Mouse (Mus musculus): ENCODE results near the gene C1qbp.

Gene C1qbp

GRCm38 (mm10) chr11:70980232-70980631 is 2.6 kb downstream of the C1qbp start:
- in situ Hi-C loops (cut with MboI; ENCODE audit: unreplicated experiment in 2 of 2), result no loop called here

- in situ Hi-C loops (cut with MboI; ENCODE audit: unreplicated experiment in 2 of 2), result no loop called here
These were observed 5.5 kb downstream of the C1qbp start for GRCm38 (mm10) chr11:70977293-70977692.

- in situ Hi-C loops (cut with MboI; ENCODE audit: unreplicated experiment in 2 of 2), result no loop called here
These were observed 7.6 kb downstream of the C1qbp start for GRCm38 (mm10) chr11:70975193-70975592.

- in situ Hi-C loops (cut with MboI; ENCODE audit: unreplicated experiment in 2 of 2), result no loop called here
These were observed 8.9 kb downstream of the C1qbp start for GRCm38 (mm10) chr11:70973947-70974346.

DNA sequence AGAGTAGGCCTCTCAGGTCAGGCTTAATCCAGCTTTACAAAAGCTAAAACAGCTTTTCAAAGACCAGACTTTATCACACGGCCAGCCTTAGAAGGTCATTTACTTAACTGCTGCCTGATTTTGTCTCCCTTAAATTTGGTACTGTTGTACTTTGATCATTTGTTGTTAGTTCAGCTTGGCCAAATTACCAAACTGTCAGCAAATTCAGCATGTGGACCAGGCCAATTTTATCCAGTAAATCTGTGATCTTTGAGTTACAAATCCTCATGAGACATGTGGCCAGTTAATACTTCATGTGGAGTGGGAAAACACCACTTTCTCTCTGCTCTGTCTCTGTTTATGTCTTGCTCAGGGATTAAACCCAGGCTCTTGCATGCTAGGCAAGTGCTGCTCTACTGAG is 10.2 kb downstream of the C1qbp start:
- in situ Hi-C loops (cut with MboI; ENCODE audit: unreplicated experiment in 2 of 2), result no loop called here

GRCm38 (mm10) chr11:70970560-70971540 is 12.0 kb downstream of the C1qbp start:
- in situ Hi-C loops (cut with MboI; ENCODE audit: unreplicated experiment in 2 of 2), result no loop called here

DNA sequence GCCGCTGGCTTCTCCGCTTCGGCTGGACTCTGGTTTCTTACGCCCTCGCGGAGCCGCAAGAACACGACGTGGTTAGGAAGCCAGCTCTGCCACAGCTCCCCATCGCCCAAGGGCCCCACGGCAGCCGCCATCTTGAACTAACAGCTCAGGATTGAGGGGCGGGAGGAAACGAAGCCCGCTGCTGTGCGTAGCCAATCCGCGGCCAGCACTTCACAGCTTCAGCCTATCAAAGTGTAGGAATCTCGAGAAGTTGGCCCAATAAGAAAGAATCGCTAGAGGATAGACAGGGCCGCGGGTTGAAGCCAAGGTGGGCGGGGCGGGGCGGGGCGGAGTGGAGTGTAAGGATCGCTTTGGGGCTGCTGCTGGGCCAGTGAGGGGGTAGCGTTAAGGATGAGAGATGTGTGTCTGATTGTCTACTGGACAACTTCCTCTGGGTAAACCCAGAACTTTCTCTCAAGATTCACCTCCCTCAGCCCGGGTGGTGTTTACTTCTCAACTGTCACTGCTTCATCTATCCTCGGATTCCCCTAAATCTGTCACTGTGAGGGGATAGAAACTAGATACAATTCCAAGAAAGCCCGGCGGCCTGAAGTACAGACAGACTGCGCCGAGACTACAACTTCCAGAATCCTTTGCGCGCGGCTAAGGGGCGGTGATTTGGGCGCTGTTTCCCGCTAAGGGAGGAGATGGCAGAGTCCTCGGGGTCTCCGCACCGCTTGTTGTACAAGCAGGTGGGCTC is 12.8 kb downstream of the C1qbp start, which contains the start of the genes Nup88 and Rpain:
Gene Nup88 (minus strand): TSS at position 153 of the 739 bp plus-strand sequence.
Gene Rpain (plus strand): TSS at position 393 of the 739 bp plus-strand sequence.
- in situ Hi-C loops (cut with MboI; ENCODE audit: unreplicated experiment in 2 of 2), result no loop called here

DNA sequence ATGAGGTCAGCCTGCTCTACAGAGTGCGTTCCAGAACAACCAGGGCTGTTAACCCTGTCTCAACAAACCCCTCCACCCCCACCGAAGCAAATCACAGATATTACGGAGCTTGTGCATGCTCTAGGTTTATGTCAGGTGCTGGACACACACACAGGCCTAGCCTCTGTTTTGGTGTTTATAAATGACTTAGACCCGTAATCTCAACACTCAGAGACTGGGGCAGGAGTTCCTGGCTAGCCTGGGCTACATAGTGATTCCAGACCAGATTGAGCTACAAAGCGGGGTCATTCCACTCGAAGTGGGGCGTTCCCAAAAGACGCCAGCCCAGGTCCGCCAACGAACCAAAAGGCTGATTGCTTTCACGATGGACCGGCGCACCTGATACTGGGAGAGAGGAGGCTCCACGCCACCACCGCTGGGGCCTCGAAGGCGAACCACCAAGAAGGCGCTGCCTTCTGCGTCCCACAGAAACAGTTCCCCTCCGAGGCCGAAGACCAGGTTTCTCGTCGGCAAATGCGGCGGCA is 13.5 kb downstream of the C1qbp start:
- in situ Hi-C loops (cut with MboI; ENCODE audit: unreplicated experiment in 2 of 2), result no loop called here

- in situ Hi-C loops (cut with MboI; ENCODE audit: unreplicated experiment in 2 of 2), result no loop called here
These were observed 18.5 kb downstream of the C1qbp start for GRCm38 (mm10) chr11:70964222-70964907.

GRCm38 (mm10) chr11:70960786-70961554 is 21.9 kb downstream of the C1qbp start:
- in situ Hi-C loops (cut with MboI; ENCODE audit: unreplicated experiment in 2 of 2), result no loop called here

DNA sequence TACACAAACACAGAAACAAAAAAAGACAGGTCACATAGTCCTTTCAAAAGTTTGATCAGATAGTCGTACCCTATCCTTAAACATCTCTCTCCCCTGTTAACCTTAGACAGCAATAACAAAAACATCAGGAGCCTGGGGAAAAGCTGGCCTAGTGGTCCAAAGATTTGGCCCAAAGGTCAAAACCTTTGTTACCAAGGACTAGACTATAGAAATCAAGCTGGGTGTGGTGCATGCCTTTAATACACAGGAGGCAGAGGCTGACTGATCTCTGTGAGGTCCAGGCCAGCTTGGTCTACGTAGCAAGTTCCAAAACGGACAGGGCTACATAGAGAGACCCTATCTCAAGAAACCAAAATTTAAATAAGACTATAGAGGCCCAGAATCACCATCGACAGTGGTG is 28.1 kb downstream of the C1qbp start:
- in situ Hi-C loops (cut with MboI; ENCODE audit: unreplicated experiment in 2 of 2), result no loop called here

DNA sequence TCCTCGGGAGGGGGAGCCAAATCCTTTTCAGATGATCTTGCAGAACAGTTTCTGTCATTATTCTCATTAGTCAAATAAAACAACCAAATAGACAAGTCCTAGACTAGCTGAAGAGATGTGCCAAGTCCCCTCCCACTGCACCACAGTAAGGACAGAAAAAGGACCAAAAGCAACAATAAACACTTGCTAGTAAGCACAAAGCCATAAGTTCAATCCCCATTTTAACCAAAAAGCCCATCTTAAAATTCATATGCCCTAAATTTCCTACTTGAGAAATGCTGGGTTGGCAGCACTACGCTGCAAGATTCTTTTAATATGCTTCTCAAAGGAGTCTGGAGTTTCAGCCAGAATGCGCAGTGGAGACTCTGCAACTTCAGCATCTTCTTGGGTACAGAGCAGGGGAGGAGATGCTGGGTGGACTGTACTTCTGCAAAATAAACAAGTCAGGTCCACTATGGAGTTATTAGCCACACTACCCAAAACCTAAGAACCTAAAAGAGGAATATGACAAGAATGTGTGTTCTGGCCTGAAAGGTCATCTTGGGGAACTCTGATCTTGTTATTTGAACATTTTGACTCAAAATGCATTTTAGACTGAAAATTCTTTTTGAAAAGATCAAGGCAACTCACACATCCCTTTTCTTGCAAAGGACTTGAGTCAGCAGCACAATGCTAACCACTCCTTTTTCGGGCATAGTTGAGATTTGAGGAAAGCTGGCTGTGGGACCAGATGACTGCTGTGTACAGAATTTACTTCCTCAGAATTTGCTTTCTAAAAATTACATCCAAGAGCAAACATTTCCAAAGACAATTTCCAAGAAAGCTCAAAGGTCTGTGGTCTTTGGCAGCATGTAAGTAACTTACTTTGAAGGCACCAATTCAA is 37.6 kb downstream of the C1qbp start:
- in situ Hi-C loops (cut with MboI; ENCODE audit: unreplicated experiment in 2 of 2), result no loop called here

- in situ Hi-C loops (cut with MboI; ENCODE audit: unreplicated experiment in 2 of 2), result no loop called here
These were observed 39.2 kb downstream of the C1qbp start for GRCm38 (mm10) chr11:70943651-70944050.

GRCm38 (mm10) chr11:70942596-70942995 is 40.2 kb downstream of the C1qbp start:
- in situ Hi-C loops (cut with MboI; ENCODE audit: unreplicated experiment in 2 of 2), result no loop called here

DNA sequence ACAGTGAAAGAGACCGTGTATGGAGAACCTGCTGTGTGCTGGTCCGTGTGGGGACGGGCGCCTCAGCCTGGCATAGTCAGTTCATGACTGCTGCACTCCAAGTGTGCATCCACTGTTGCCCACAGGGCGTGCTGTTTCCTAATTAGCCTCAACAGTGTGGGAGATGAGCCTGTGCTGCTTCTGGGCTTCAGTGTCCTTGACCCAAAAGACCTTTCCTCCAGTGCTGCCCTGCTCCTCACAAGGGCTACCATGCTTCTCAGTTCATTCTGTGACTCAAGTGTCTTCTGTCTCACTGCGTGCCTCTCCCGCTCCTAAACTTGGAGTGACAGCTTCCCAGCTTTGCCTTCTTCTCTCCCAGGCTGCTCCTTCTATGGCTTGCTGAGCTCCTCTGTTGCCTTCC is 47.5 kb downstream of the C1qbp start:
- in situ Hi-C loops (cut with MboI; ENCODE audit: unreplicated experiment in 2 of 2), result no loop called here

DNA sequence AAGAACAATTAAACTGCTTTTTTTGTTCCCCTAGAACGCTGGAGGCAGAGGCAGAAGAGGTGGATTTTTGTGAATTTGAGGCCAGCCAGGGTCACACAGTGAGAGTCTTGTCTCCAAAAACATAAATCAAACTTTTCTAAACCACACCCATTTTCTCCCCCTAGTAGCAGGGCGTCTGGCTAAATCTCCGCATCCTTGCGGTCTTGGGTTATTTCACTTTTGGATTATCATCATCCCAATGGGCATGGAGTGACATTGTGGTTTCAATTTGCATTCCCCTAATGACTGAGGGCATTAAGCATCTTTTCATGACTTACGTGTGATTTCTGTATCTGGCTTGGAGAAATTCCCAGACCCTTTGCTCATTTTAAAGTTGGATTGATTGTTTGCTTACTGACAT is 51.4 kb downstream of the C1qbp start:
- in situ Hi-C loops (cut with MboI; ENCODE audit: unreplicated experiment in 2 of 2), result no loop called here

All from v-Abl transformed pro-B cells (cell line).